Mouse (Mus musculus) hindbrain, embryonic 11.5 days (tissue): ENCODE measurements around the gene Fmr1. TPM values are rescaled to one million over a fixed set of nuclear protein-coding genes. Genes with fewer than 3 reads are reported as not detected.
A peak's percentile ranks its signal among the peaks of the same experiment; 100 is the strongest.
"Not testable (repeated sequence)": the region's sequence is repeated elsewhere in the genome, so short reads cannot be mapped to it uniquely, and the experiment has no call there.

Experiments used
- ATAC-seq: fragments of 200-750 bp; cut with Nextera tagmentation; 2 replicates; pipeline ENCODE4 v1.8.0; 2017; ENCODE audit warnings: mild to moderate bottlenecking, moderate TSS enrichment, moderate library complexity; ENCODE audit not compliant: low FRiP score
- DNase-seq: peaks from one replicate; pipeline ENCODE4 v3.0.0-alpha.2; 2015; ENCODE audit warnings: low spot score
- H3K27ac ChIP-seq: fragments of 300-500 bp; sonication (generic); 2 replicates; pipeline ENCODE4 v1.5.1; 2014; ENCODE audit warnings: mild to moderate bottlenecking, low read depth, low read length
- H3K27me3 ChIP-seq: fragments of 300-500 bp; sonication (generic); 2 replicates; pipeline ENCODE4 v1.6.1; 2014; ENCODE audit warnings: mild to moderate bottlenecking, low read length, moderate library complexity, mixed read lengths; ENCODE audit not compliant: control insufficient read depth, insufficient read depth
- H3K36me3 ChIP-seq: fragments of 300-500 bp; sonication (generic); 2 replicates; pipeline ENCODE4 v1.6.1; 2014; ENCODE audit warnings: mild to moderate bottlenecking, low read length, moderate library complexity, mixed read lengths; ENCODE audit not compliant: control insufficient read depth, insufficient read depth
- H3K4me1 ChIP-seq: fragments of 300-500 bp; sonication (generic); replicated peaks from 2 replicates; pipeline ENCODE4 v1.6.1; 2014; ENCODE audit warnings: low read length, mixed read lengths; ENCODE audit not compliant: control insufficient read depth, insufficient read depth
- H3K4me2 ChIP-seq: fragments of 300-500 bp; sonication (generic); replicated peaks from 2 replicates; pipeline ENCODE4 v1.6.1; 2014; ENCODE audit warnings: mild to moderate bottlenecking, low read depth, low read length
- H3K4me3 ChIP-seq: fragments of 300-500 bp; sonication (generic); 2 replicates; pipeline ENCODE4 v1.5.1; 2014; ENCODE audit warnings: low read depth, low read length
- H3K9ac ChIP-seq: fragments of 300-500 bp; sonication (generic); 2 replicates; pipeline ENCODE4 v1.6.1; 2014; ENCODE audit warnings: low read depth, low read length
- H3K9me3 ChIP-seq: fragments of 300-500 bp; sonication (generic); 2 replicates; pipeline ENCODE4 v1.6.1; 2016; ENCODE audit warnings: low read length; ENCODE audit not compliant: control insufficient read depth
- WGBS: fragments of 180-500 bp; shearing (Covaris S2); extraction: QIAGEN DNeasy Blood & Tissue Kit; methylation state at CpG from one replicate; pipeline ENCODE4 v1.1.7; 2014; 5-methylcytosine and 5-hydroxymethylcytosine counted together
- polyA plus RNA-seq: library from polyadenylated mRNA; unstranded; fragments of >200 nt; fragmentation: Nextera tagmentation; extraction: Ambion mirVana; gene quantifications from 2 replicates; pipeline ENCODE4 v1.2.1, GENCODE M21; 2014

The Fmr1 gene
- polyA plus RNA-seq: 67.7 and 68.4 TPM in 2 replicates

- H3K4me1 ChIP-seq: no peaks in the 10 kb centered on the region
- H3K27me3 ChIP-seq: no peaks in the 10 kb centered on the region
- ATAC-seq (peak; percentile 98), DNase-seq (peak; percentile 95)
- H3K27ac ChIP-seq: peak within 1 kb of the TSS; percentile 89
- H3K9ac ChIP-seq: peak within 1 kb of the TSS; percentile 81
- no peaks in the 10 kb centered on the region for H3K36me3 ChIP-seq
- 9% methylated on average over 23 of the region's 49 CpGs for WGBS
- peak within 1 kb of the TSS; percentile 27 for H3K4me2 ChIP-seq
- peak within 1 kb of the TSS; percentile 61 for H3K4me3 ChIP-seq
- no peaks in the 10 kb centered on the region for H3K9me3 ChIP-seq
These were observed at the start of gene Fmr1 for GRCm38 (mm10) chrX:68678333-68678740. Fmr1 (plus strand) TSS chrX:68678541.

DNA sequence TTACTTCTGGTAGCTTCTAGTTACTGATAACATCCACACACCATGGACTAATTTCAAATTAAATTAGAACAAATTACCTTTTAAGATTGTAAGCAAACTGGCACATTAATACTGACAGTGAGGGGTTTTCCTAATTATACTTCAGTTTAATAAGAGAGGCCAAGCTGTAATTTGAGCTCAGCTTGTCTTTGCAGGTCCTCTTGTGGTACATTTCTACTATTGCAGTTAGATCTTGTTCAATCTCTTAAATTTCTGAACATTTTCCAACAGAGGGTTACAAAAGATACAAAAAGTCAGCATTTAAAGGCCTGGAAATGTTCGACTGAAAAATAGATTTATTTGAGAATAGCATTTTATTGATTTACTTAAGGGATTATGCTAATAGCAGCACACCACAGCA, 36.7 kb upstream of the Fmr1 start:
- DNase-seq (no peak), ATAC-seq (no peak)
- no peaks in the 10 kb centered on the region for H3K36me3 ChIP-seq
- no peaks in the 10 kb centered on the region for H3K4me1 ChIP-seq
- no peaks in the 10 kb centered on the region for H3K27me3 ChIP-seq
- no peak overlapping the region for H3K4me3 ChIP-seq
- WGBS: 68% methylated on average over 1 of the region's 1 CpGs
- H3K9me3 ChIP-seq: no peaks in the 10 kb centered on the region
- no peak overlapping the region for H3K4me2 ChIP-seq
- H3K27ac ChIP-seq: no peak overlapping the region
- H3K9ac ChIP-seq: no peak overlapping the region

DNA sequence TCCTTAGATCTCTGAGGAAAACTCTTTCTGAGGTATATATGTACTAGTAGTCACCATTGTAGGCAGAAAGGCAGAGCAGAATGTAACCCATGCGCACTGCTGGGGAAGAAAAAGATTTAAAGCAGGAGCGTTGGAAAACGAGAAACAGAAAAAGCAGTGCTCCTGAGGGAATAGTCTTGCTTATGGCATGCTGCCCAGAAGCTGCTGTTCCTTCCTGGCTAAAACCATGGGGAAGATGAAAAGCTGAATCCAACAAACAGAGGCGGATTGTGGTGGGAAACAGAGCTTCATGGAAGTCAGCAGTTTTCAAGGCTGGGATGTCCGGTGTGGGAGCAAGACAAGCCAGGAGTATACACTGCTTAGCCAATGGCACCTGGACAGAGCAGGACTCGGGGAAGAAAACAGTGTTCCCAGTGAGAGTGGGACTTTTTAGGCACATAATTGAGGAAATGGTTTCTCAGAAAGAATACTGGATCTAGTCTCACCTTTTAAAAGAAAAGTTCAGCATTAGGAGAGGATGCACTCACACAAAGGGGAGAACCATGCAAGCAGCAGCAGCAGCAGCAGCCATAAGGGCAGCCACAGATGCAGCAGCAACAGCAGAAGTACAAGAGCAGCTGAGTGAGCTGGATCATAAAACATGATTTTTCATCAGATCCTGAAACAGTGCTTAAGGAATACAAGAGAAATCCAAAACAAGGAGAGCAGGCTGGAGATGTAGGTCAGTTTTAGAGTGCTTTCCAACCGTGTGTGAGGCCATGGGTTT, 33.0 kb upstream of the Fmr1 start:
- Histone ChIP-seq H3K9me3 (no peaks in the 10 kb centered on the region), H3K36me3 (no peaks in the 10 kb centered on the region), H3K27me3 (no peaks in the 10 kb centered on the region), H3K4me1 (no peaks in the 10 kb centered on the region), H3K4me3 (no peak overlapping the region), H3K27ac (no peak overlapping the region), H3K9ac (no peak overlapping the region), H3K4me2 (no peak overlapping the region)
- DNase-seq (no peak), ATAC-seq (no peak)
- WGBS: 71% methylated on average over 7 of the region's 7 CpGs

- H3K4me3 ChIP-seq: no peak overlapping the region
- ATAC-seq: no peak
- no peak overlapping the region for H3K9ac ChIP-seq
- H3K9me3 ChIP-seq: no peaks in the 10 kb centered on the region
- WGBS: 25% methylated on average over 1 of the region's 1 CpGs
- no peaks in the 10 kb centered on the region for H3K4me1 ChIP-seq
- H3K4me2 ChIP-seq: peak overlapping the region; percentile 26; the same call in 1 of the 2 replicates
- no peak overlapping the region for H3K27ac ChIP-seq
- DNase-seq: peak; percentile 1
- no peaks in the 10 kb centered on the region for H3K36me3 ChIP-seq
- no peaks in the 10 kb centered on the region for H3K27me3 ChIP-seq
These were observed 833 bp upstream of the Fmr1 start for GRCm38 (mm10) chrX:68677508-68677907.

DNA sequence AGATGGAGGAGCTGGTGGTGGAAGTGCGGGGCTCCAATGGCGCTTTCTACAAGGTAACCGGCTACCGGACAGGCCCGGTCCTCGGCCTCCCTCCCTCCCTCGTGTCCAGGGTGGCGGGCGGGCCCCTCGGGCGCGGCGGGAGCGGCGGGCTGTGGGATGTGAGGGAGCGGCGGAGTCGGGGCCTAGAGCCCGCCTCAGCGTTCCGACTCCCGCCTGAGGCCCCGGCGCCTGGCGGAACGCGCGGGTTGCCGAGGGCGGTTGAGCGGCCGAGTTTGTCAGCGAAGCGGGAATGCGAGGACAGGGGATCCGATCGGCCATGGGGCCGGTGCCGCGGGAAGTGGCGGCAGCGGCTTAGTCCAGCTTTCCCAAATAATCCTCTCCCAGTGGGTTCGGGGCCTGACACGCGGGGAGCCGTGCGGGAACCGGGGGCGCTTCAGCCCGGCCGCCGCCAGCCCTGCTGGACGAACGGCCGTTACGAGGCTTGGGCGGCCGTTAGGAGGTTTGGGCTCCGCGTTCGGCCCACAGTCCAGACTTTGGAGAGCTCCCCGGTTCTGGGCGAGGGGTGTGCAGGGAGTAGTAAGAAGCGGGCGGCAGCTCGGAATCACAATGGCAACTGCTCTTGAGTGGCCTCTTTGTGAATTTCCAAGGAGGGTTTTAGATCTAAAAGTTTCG, 610 bp downstream of the Fmr1 start:
- Histone ChIP-seq H3K4me2 (peak overlapping the region; percentile 27), H3K4me1 (no peaks in the 10 kb centered on the region), H3K36me3 (no peaks in the 10 kb centered on the region), H3K27ac (peak overlapping the region; percentile 89), H3K4me3 (peak overlapping the region; percentile 61), H3K9me3 (no peaks in the 10 kb centered on the region), H3K27me3 (no peaks in the 10 kb centered on the region), H3K9ac (peak overlapping the region; percentile 81)
- 15% methylated on average over 28 of the region's 67 CpGs for WGBS
- DNase-seq: peak; percentile 60
- peak; percentile 84 for ATAC-seq

- no peak overlapping the region for H3K4me2 ChIP-seq
- DNase-seq (no peak), ATAC-seq (no peak)
- no peaks in the 10 kb centered on the region for H3K4me1 ChIP-seq
- no peak overlapping the region for H3K4me3 ChIP-seq
- H3K27ac ChIP-seq: no peak overlapping the region
- H3K9me3 ChIP-seq: no peaks in the 10 kb centered on the region
- H3K36me3 ChIP-seq: no peaks in the 10 kb centered on the region
- H3K27me3 ChIP-seq: no peaks in the 10 kb centered on the region
- WGBS: 81% methylated on average over 2 of the region's 2 CpGs
- H3K9ac ChIP-seq: no peak overlapping the region
These were observed 6.4 kb downstream of the Fmr1 start for GRCm38 (mm10) chrX:68684706-68685105.

DNA sequence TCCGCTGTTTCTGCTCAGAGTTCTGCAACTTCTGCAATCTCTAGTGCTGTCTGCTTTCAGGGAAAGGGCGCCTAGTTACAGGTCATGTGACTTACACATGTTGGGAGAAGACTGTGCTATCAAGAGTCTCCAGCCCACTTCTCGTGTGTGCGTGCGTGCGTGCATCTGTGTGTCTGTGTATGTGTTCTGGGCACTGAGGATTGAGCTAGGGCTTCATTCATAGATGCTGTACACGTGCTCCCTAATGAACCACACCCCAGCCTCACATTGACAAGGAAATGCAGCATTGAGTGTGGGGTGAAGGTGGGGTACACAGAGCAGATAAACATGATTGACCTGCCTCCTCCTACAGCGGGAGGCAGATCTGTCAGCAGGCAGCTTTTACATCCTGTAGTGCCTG, 13.6 kb downstream of the Fmr1 start:
- not testable (repeated sequence) for H3K27ac ChIP-seq, H3K27me3 ChIP-seq, H3K36me3 ChIP-seq, H3K4me1 ChIP-seq, DNase-seq, H3K4me3 ChIP-seq, H3K9me3 ChIP-seq, H3K9ac ChIP-seq, H3K4me2 ChIP-seq, ATAC-seq
- 86% methylated on average over 8 of the region's 8 CpGs for WGBS

DNA sequence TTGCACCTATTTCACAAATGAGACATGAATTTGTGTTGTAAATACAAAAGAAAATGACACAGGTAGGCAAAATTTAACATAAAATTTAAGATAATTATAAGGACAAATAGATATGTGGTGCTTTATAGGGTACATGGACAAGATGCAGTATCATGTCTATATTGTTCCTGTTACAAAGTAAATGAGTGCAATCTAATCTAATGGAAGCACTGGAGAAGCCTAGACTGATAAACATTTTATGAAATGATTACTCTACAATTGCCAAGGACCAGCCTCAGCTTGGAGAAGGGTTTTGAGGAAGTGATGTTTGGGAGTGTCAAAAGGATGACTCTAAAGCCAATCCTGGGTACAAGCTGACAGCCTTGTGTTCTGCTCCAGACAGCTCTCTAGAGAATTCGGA, 58.6 kb downstream of the Fmr1 start:
- DNase-seq: no peak
- Histone ChIP-seq H3K4me1 (no peaks in the 10 kb centered on the region), H3K9ac (no peak overlapping the region), H3K36me3 (no peaks in the 10 kb centered on the region), H3K27ac (no peak overlapping the region), H3K4me2 (no peak overlapping the region), H3K9me3 (no peaks in the 10 kb centered on the region), H3K27me3 (no peaks in the 10 kb centered on the region), H3K4me3 (no peak overlapping the region)
- 82% methylated on average over 1 of the region's 1 CpGs for WGBS
- ATAC-seq: no peak

GRCm38 (mm10) chrX:68740088-68740487, 61.7 kb downstream of the Fmr1 start:
- Histone ChIP-seq H3K36me3 (no peaks in the 10 kb centered on the region), H3K4me1 (no peaks in the 10 kb centered on the region), H3K27me3 (no peaks in the 10 kb centered on the region), H3K9ac (no peak overlapping the region), H3K9me3 (no peaks in the 10 kb centered on the region), H3K4me2 (no peak overlapping the region), H3K4me3 (no peak overlapping the region), H3K27ac (no peak overlapping the region)
- no peak for DNase-seq
- no peak for ATAC-seq
- 51% methylated on average over 2 of the region's 2 CpGs for WGBS
